Mouse (Mus musculus): ENCODE results near the gene Thbs1. TPM values are rescaled to one million over a fixed set of nuclear protein-coding genes. Genes with fewer than 3 reads are reported as not detected.

Gene Thbs1
- polyA plus RNA-seq, 1 experiment from 2014 or later: 89.8 TPM

GRCm38 (mm10) chr2:118160991-118161390 lies 49.3 kb downstream of the Thbs1 start:
- no peaks in the 10 kb centered on the region for H3K36me3 ChIP-seq
- H3K4me2 ChIP-seq (replicated peaks): no peak overlapping the region
- H3K9ac ChIP-seq: no peak overlapping the region
- peaks cover 20% of the 10 kb centered on the region for H3K4me1 ChIP-seq
- no peaks in the 10 kb centered on the region for H3K27me3 ChIP-seq
- WGBS: 63% methylated on average over 2 of the region's 2 CpGs
- no peak overlapping the region for H3K4me3 ChIP-seq
- H3K27ac ChIP-seq: no peak overlapping the region
- H3K9me3 ChIP-seq (replicated peaks): no peaks in the 10 kb centered on the region
- no peak for ATAC-seq (ENCODE audit: low FRiP score)

- Histone ChIP-seq H3K4me2 (replicated peaks) (no peak overlapping the region), H3K9ac (no peak overlapping the region), H3K36me3 (no peaks in the 10 kb centered on the region), H3K9me3 (replicated peaks) (no peaks in the 10 kb centered on the region), H3K27ac (no peak overlapping the region), H3K27me3 (no peaks in the 10 kb centered on the region), H3K4me3 (no peak overlapping the region), H3K4me1 (peaks cover 20% of the 10 kb centered on the region)
- WGBS: 55% methylated on average over 5 of the region's 5 CpGs
- ATAC-seq (ENCODE audit: low FRiP score): no peak
These were observed 50.8 kb downstream of the Thbs1 start for GRCm38 (mm10) chr2:118162486-118162885.

GRCm38 (mm10) chr2:118164137-118164536 lies 52.5 kb downstream of the Thbs1 start:
- H3K4me2 ChIP-seq (replicated peaks): no peak overlapping the region
- no peaks in the 10 kb centered on the region for H3K9me3 ChIP-seq (replicated peaks)
- H3K4me3 ChIP-seq: no peak overlapping the region
- H3K4me1 ChIP-seq: peaks cover 19% of the 10 kb centered on the region
- no peak overlapping the region for H3K27ac ChIP-seq
- WGBS: 80% methylated on average over 6 of the region's 6 CpGs
- H3K27me3 ChIP-seq: no peaks in the 10 kb centered on the region
- no peak overlapping the region for H3K9ac ChIP-seq
- no peaks in the 10 kb centered on the region for H3K36me3 ChIP-seq
- no peak for ATAC-seq (ENCODE audit: low FRiP score)

GRCm38 (mm10) chr2:118165691-118166090 lies 54.0 kb downstream of the Thbs1 start:
- Histone ChIP-seq H3K9ac (no peak overlapping the region), H3K4me3 (no peak overlapping the region), H3K4me1 (peaks cover 5% of the 10 kb centered on the region), H3K27me3 (no peaks in the 10 kb centered on the region), H3K36me3 (no peaks in the 10 kb centered on the region), H3K4me2 (replicated peaks) (no peak overlapping the region), H3K27ac (no peak overlapping the region), H3K9me3 (replicated peaks) (no peaks in the 10 kb centered on the region)
- no peak for ATAC-seq (ENCODE audit: low FRiP score)
- 89% methylated on average over 2 of the region's 2 CpGs for WGBS

GRCm38 (mm10) chr2:118167731-118168130 lies 56.1 kb downstream of the Thbs1 start:
- Histone ChIP-seq H3K4me2 (replicated peaks) (no peak overlapping the region), H3K4me3 (no peak overlapping the region), H3K4me1 (peaks cover 2% of the 10 kb centered on the region; the same call in 1 of the 2 replicates), H3K9me3 (replicated peaks) (no peaks in the 10 kb centered on the region), H3K36me3 (no peaks in the 10 kb centered on the region), H3K27ac (no peak overlapping the region), H3K27me3 (no peaks in the 10 kb centered on the region), H3K9ac (no peak overlapping the region)
- no peak for ATAC-seq (ENCODE audit: low FRiP score)
- 64% methylated on average over 4 of the region's 4 CpGs for WGBS

- Histone ChIP-seq H3K36me3 (no peaks in the 10 kb centered on the region), H3K4me3 (no peak overlapping the region), H3K9me3 (replicated peaks) (no peaks in the 10 kb centered on the region), H3K27ac (no peak overlapping the region), H3K27me3 (no peaks in the 10 kb centered on the region), H3K4me2 (replicated peaks) (no peak overlapping the region), H3K9ac (no peak overlapping the region), H3K4me1 (no peaks in the 10 kb centered on the region)
- no peak for ATAC-seq (ENCODE audit: low FRiP score)
- 64% methylated on average over 1 of the region's 1 CpGs for WGBS
These were observed 56.5 kb downstream of the Thbs1 start for GRCm38 (mm10) chr2:118168225-118168624.

GRCm38 (mm10) chr2:118174558-118175383 lies 63.1 kb downstream of the Thbs1 start:
- ATAC-seq (ENCODE audit: low FRiP score): no peak
- no peak overlapping the region for H3K4me3 ChIP-seq
- H3K36me3 ChIP-seq: no peaks in the 10 kb centered on the region
- no peak overlapping the region for H3K9ac ChIP-seq
- WGBS: 74% methylated on average over 10 of the region's 10 CpGs
- H3K27ac ChIP-seq: no peak overlapping the region
- H3K9me3 ChIP-seq (replicated peaks): no peaks in the 10 kb centered on the region
- no peaks in the 10 kb centered on the region for H3K4me1 ChIP-seq
- no peaks in the 10 kb centered on the region for H3K27me3 ChIP-seq
- H3K4me2 ChIP-seq (replicated peaks): no peak overlapping the region

Other genes with a start within 250 kb of the Thbs1 start
- 2.5 and 3.3 TPM in 2 replicates for gene Fsip1, start 145.1 kb downstream of the Thbs1 start, polyA plus RNA-seq (2016; fragmentation: Nextera tagmentation; extraction: Ambion mirVana)

Measured in hindbrain, embryonic 12.5 days (tissue).